Mouse (Mus musculus) heart, embryonic 14.5 days (tissue): ENCODE data around the gene Slamf8. TPM values are rescaled to one million over a fixed set of nuclear protein-coding genes. Genes with fewer than 3 reads are reported as not detected.

Source experiments
- ATAC-seq: fragments of 200-750 bp; cut with Nextera tagmentation; 2 replicates; pipeline ENCODE4 v1.8.0; 2017; ENCODE audit warnings: low read depth, moderate TSS enrichment; ENCODE audit not compliant: insufficient number of reproducible peaks, insufficient read depth, low FRiP score
- H3K27ac ChIP-seq, 2 experiments: fragments of 200-500 bp in 1 of 2; fragments of 300-500 bp in 1 of 2; sonication (generic) in 1 of 2; replicated peaks in 1 of 2; 2 replicates each; pipeline ENCODE4 v1.5.1; 2012 to 2014; ENCODE audit warnings: low read depth in 2 of 2, low read length in 2 of 2, control low read depth in 1 of 2, mild to moderate bottlenecking in 1 of 2, mixed read lengths in 1 of 2; ENCODE audit not compliant: control insufficient read depth in 1 of 2, insufficient read depth in 1 of 2
- H3K27me3 ChIP-seq: fragments of 300-500 bp; sonication (generic); 2 replicates; pipeline ENCODE4 v1.6.1; 2014; ENCODE audit warnings: mild to moderate bottlenecking, low read length, control low read depth; ENCODE audit not compliant: control insufficient read depth, insufficient read depth
- H3K36me3 ChIP-seq: fragments of 300-500 bp; sonication (generic); 2 replicates; pipeline ENCODE4 v1.6.1; 2014; ENCODE audit warnings: mild to moderate bottlenecking, control low read depth, low read length, mixed read lengths; ENCODE audit not compliant: control insufficient read depth, insufficient read depth
- H3K4me1 ChIP-seq, 2 experiments: fragments of 200-500 bp in 1 of 2; fragments of 300-500 bp in 1 of 2; sonication (generic) in 1 of 2; 2 replicates each; pipeline ENCODE4 v1.6.1; 2012 to 2014; ENCODE audit warnings: low read length in 2 of 2, control low read depth in 1 of 2, mixed read lengths in 1 of 2; ENCODE audit not compliant: control insufficient read depth in 2 of 2, insufficient read depth in 2 of 2
- H3K4me2 ChIP-seq: fragments of 300-500 bp; sonication (generic); 2 replicates; pipeline ENCODE4 v1.6.1; 2014; ENCODE audit warnings: mild to moderate bottlenecking, low read length
- H3K4me3 ChIP-seq, 2 experiments: fragments of 200-500 bp in 1 of 2; fragments of 300-500 bp in 1 of 2; sonication (generic) in 1 of 2; 2 replicates each; pipeline ENCODE4 v1.5.1; 2012 to 2014; ENCODE audit warnings: low read length in 2 of 2, mild to moderate bottlenecking in 2 of 2, control low read depth in 1 of 2, low read depth in 1 of 2, moderate library complexity in 1 of 2; ENCODE audit not compliant: control insufficient read depth in 1 of 2, insufficient read depth in 1 of 2
- H3K9ac ChIP-seq: fragments of 300-500 bp; sonication (generic); 2 replicates; pipeline ENCODE4 v1.6.1; 2014; ENCODE audit warnings: mild to moderate bottlenecking, low read length
- H3K9me3 ChIP-seq: fragments of 300-500 bp; sonication (generic); 2 replicates; pipeline ENCODE4 v1.6.1; 2016; ENCODE audit warnings: low read length, control low read depth; ENCODE audit not compliant: control insufficient read depth
- WGBS: fragments of 180-500 bp; shearing (Covaris S2); extraction: QIAGEN DNeasy Blood & Tissue Kit; methylation state at CpG from one replicate; pipeline ENCODE4 v1.1.7; 2014; 5-methylcytosine and 5-hydroxymethylcytosine counted together
- polyA plus RNA-seq: library from polyadenylated mRNA; unstranded; fragments of >200 nt; fragmentation: Nextera tagmentation; extraction: Ambion mirVana; gene quantifications from 2 replicates; pipeline ENCODE4 v1.2.1, GENCODE M21; 2014

Slamf8 gene
- polyA plus RNA-seq, 1 experiment from 2014 or later = 0.12 TPM

GRCm38 (mm10) chr1:172580116-172580515 lies 10.3 kb downstream of the Slamf8 start:
- Histone ChIP-seq H3K27me3 (peaks cover 11% of the 10 kb centered on the region), H3K36me3 (no peaks in the 10 kb centered on the region), H3K4me1 (no peaks in the 10 kb centered on the region), H3K4me3 (no peak overlapping the region), H3K4me2 (no peak overlapping the region), H3K9me3 (no peaks in the 10 kb centered on the region), H3K27ac (no peak overlapping the region), H3K9ac (no peak overlapping the region)
- 70% methylated on average over 6 of the region's 6 CpGs for WGBS
- ATAC-seq = no peak

DNA sequence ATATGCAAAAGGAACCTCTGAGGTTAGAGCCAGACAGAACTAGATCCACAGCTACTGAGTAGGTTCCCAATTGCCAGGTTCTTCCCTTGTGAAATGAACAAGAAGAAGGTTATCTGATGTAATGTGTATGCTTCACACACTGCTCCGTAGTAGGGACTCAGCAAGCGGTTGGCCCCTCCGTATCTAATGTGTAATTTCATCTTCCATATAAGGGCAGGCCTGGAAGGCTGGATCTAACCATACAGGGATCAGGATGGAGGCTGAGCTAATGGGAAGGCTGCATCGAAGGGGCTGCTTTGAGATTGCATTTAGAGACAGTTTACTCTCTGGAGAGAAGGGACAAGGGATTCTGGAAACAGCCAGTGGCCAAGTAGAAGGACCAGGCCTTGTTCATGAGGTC lies 22.6 kb downstream of the Slamf8 start:
- Histone ChIP-seq H3K4me3 (no peak overlapping the region), H3K9ac (no peak overlapping the region), H3K27me3 (peaks cover 22% of the 10 kb centered on the region; the same call in 1 of the 2 replicates), H3K9me3 (no peaks in the 10 kb centered on the region), H3K4me1 (peaks cover 3 to 5% of the 10 kb centered on the region in 2 experiments; a peak in 2 of 4 replicates), H3K27ac (no peak overlapping the region), H3K36me3 (no peaks in the 10 kb centered on the region), H3K4me2 (no peak overlapping the region)
- no peak for ATAC-seq
- WGBS = 31% methylated on average over 4 of the region's 4 CpGs

- 59% methylated on average over 3 of the region's 3 CpGs for WGBS
- H3K4me1 ChIP-seq = peaks cover 10 to 14% of the 10 kb centered on the region in 2 experiments; a peak in 3 of 4 replicates
- no peaks in the 10 kb centered on the region for H3K36me3 ChIP-seq
Measured at GRCm38 (mm10) chr1:172566131-172566530, 24.2 kb downstream of the Slamf8 start.

GRCm38 (mm10) chr1:172563465-172563828 lies 26.9 kb downstream of the Slamf8 start:
- Histone ChIP-seq H3K4me2 (peak overlapping the region; percentile 100), H3K4me1 (peaks cover 10 to 14% of the 10 kb centered on the region in 2 experiments; a peak in 3 of 4 replicates), H3K4me3 (peak overlapping the region; percentile 56 to 65), H3K9me3 (no peaks in the 10 kb centered on the region), H3K36me3 (no peaks in the 10 kb centered on the region), H3K27me3 (peaks cover 49% of the 10 kb centered on the region), H3K9ac (peak overlapping the region; percentile 77), H3K27ac (peak overlapping the region in 1 of 2 experiments; percentile 35; a peak in 1 of 4 replicates)
- no peak for ATAC-seq
- 4% methylated on average over 10 of the region's 10 CpGs for WGBS

More at GRCm38 (mm10) chr1:172566131-172566530, 24.2 kb downstream of the Slamf8 start:
- no peak overlapping the region for H3K4me2 ChIP-seq
- ATAC-seq = no peak
- no peak overlapping the region for H3K9ac ChIP-seq
- H3K4me3 ChIP-seq = no peak overlapping the region
- H3K9me3 ChIP-seq = no peaks in the 10 kb centered on the region
- no peak overlapping the region for H3K27ac ChIP-seq
- peaks cover 33% of the 10 kb centered on the region for H3K27me3 ChIP-seq

DNA sequence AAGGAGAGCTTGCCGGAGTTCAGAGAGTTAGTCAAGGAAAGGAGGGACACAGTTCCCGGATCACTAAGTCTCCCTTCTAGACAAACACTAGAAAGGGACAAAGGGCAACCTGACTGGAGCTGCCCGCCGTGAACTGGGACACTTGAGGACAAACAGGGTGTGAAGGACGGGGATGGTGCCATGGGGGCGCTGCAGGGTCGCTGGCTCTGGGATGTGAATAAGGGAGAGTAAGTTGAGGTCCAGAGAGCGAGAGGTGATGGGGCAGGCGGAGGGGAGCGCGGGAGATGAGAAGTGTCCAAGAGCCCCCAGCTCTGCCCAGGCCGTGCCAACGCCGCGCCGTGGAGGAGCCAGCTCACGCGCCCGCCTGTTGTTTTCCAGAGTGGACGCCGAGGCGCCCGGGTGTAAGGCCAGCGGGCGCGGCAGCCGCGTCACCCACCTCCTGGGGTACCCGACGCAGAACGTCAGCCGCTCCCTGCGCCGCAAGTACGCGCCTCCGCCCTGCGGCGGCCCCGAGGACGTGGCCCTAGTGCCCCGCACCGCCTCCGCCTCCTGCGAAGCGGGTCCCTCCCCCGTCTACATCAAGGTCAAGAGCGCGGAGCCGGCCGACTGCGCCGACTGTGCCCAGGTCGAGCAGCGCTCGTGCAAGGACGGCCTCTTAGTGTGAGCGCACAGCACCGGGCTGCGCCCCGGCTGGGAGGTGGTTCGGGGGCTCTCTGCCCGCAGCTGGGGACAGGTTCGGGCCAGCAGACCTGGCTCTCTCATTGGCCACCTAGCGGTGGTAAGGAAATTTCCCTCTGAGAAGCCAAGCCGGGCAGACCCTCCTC lies 27.5 kb downstream of the Slamf8 start:
- Histone ChIP-seq H3K36me3 (no peaks in the 10 kb centered on the region), H3K9ac (peak overlapping the region; percentile 77), H3K27me3 (peaks cover 50% of the 10 kb centered on the region), H3K9me3 (no peaks in the 10 kb centered on the region), H3K4me2 (peak overlapping the region; percentile 100), H3K4me3 (peak overlapping the region; percentile 56 to 65), H3K4me1 (peaks cover 10 to 14% of the 10 kb centered on the region in 2 experiments; a peak in 3 of 4 replicates), H3K27ac (peak overlapping the region in 1 of 2 experiments; percentile 35; a peak in 1 of 4 replicates)
- WGBS = under 1% methylated on average over 65 of the region's 66 CpGs
- peak; percentile 81 for ATAC-seq

GRCm38 (mm10) chr1:172555638-172556037 lies 34.7 kb downstream of the Slamf8 start, which contains the start of gene Vsig8:
TSS of gene Vsig8 (plus strand) at chr1:172555938.
- Histone ChIP-seq H3K27ac (no peak within 1 kb of the TSS), H3K4me3 (no peak within 1 kb of the TSS), H3K36me3 (no peaks in the 10 kb centered on the region), H3K4me1 (peaks cover 7 to 19% of the 10 kb centered on the region in 2 experiments), H3K9ac (no peak within 1 kb of the TSS), H3K9me3 (no peaks in the 10 kb centered on the region), H3K4me2 (no peak within 1 kb of the TSS), H3K27me3 (peaks cover 21% of the 10 kb centered on the region)
- ATAC-seq = no peak
- WGBS = 70% methylated on average over 11 of the region's 11 CpGs

DNA sequence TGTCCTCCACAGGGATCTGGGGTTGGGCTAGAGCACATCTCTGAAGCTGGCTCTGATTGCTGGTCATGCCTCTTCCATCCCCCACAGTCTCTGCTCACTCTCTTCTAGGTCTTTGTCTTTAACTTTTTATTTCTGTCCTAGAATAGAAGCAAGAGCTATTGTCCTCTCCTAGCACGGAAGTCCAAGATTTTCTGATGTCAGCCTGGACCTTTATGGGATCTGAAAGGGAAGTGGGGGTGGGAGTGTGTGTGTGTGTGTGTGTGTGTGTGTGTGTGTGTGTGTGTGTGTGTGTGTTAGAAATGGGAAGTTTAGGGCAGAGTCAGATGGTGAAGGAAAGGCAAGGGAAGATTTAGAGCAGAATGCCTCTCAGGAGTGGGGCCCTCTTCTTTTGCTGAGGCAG lies 37.7 kb downstream of the Slamf8 start:
- H3K9ac ChIP-seq = no peak overlapping the region
- H3K4me1 ChIP-seq = peaks cover 19 to 22% of the 10 kb centered on the region in 2 experiments
- H3K27me3 ChIP-seq = peaks cover 7% of the 10 kb centered on the region
- no peak overlapping the region for H3K4me3 ChIP-seq
- WGBS = 56% methylated on average over 1 of the region's 1 CpGs
- no peak overlapping the region for H3K4me2 ChIP-seq
- H3K9me3 ChIP-seq = no peaks in the 10 kb centered on the region
- H3K27ac ChIP-seq = peak overlapping the region in 1 of 2 experiments; percentile 25; a peak in 1 of 4 replicates
- H3K36me3 ChIP-seq = no peaks in the 10 kb centered on the region
- no peak for ATAC-seq
